Mouse (Mus musculus): Measurements from ENCODE around the gene Rnf150.

DNA sequence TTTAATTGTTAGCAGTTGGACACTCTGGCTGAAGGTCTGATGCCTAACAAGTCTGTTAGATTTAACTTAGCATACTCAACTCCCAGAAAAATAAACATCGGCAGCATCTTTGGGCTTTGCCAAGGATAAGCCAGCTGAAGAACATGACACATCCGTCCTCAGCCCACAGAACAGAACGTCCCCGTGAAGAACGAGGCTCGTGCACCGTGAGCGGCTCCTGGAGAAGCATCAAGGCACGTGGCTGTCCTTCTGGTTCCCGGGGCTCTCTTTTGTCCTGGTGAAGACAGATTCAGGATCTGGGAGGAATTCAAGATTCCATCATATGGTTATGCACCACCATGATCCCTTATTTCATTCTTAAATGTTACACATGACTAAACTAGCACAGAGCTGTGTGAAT is 175.4 kb downstream of the Rnf150 start:
- no peak for TF ChIP-seq CTCF (IDR thresholded peaks at IDR 0.05; ENCODE audit: borderline replicate concordance, control insufficient read depth, extremely low read depth, insufficient read depth, low read length, poor library complexity)
- no peak for TF ChIP-seq POLR2A (IDR thresholded peaks at IDR 0.05; ENCODE audit: control insufficient read depth, extremely low read depth, insufficient read depth, low read length, poor library complexity)
